Mouse (Mus musculus) splenic B cell, adult 2 months (primary cell): ENCODE measurements around the gene Cdc14a.

Experiments used
- DNase-seq: peaks from one replicate; pipeline ENCODE4 v3.0.0-alpha.2; 2011; ENCODE audit warnings: low read depth, low spot score
- H3K27me3 ChIP-seq: 2 replicates; pipeline ENCODE4 v1.6.1; 2012; ENCODE audit warnings: mild to moderate bottlenecking, low read length, moderate library complexity, mixed read lengths; ENCODE audit not compliant: control insufficient read depth, poor library complexity, insufficient read depth, severe bottlenecking
- H3K36me3 ChIP-seq: 2 replicates; pipeline ENCODE4 v1.6.1; 2012; ENCODE audit warnings: mild to moderate bottlenecking, low read length, moderate library complexity, mixed read lengths; ENCODE audit not compliant: control insufficient read depth, poor library complexity, insufficient read depth, severe bottlenecking

Cdc14a gene

DNA sequence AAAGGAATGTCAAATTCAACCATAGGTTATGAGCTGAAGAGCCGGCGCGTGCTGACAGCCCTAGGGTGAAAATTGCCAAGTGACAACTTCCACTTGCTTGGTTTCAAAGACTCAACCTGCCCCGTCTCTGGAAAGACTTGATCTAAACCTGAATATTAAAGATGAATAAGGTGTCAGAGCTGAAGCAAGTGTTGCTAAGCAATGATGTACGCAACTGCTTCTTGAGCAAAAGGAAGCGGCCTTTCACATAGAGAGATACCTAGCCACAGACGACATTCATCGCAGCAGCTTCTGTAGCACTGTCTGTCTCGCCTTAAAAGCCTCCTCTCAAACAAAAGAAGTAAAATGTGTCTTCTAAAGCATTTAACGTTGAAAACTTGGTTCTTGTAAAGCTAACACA is 113.8 kb downstream of the Cdc14a start:
- peaks cover 2% of the 10 kb centered on the region; the same call in 1 of the 2 replicates for H3K36me3 ChIP-seq
- DNase-seq: no peak
- H3K27me3 ChIP-seq: no peaks in the 10 kb centered on the region

DNA sequence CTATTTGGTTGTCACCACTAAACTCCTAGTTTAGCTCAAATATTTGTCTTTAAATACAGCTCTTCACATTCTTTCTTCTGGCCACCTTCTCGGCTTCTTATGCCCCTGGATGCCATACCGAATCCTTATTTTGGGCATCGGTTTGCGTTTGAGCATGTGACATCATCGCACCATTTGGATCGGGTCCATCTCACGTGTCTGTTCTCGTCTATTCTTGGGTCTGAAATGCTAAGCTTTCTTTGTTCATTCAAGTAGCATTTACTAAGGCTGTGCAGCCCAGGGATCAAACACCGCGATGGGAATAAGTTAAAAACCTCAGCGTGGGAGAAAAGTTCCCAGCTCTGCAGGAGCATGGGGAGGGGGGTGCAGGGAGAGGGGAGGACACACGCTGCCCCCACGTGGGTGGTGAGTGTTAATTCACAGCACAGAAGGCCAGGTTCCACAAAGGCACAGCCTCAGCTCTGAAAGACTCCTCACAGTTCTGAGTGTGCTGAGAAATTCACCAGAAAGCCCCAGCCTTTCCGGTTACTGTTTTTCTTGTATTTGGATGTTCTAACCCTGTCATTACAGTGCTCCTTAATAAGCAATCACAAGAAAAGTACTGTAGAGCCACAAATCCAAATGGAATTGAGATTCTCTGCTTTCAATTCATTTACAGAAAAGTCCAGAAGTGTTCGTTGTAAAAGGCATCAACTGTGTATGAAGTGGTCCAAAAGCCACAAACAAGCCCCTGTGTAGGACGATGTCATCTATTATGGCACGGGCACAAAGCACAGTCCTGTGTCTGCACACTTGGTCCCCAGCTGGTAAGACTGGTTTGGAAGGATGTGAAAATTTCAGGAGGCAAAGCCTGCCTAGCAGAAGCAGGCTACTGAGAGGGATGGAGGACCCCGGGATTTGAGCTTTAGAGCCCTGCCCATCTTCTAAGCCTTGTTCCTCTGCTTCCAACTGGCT is 118.8 kb downstream of the Cdc14a start:
- H3K36me3 ChIP-seq: peaks cover 2% of the 10 kb centered on the region; the same call in 1 of the 2 replicates
- DNase-seq: no peak
- H3K27me3 ChIP-seq: no peaks in the 10 kb centered on the region

DNA sequence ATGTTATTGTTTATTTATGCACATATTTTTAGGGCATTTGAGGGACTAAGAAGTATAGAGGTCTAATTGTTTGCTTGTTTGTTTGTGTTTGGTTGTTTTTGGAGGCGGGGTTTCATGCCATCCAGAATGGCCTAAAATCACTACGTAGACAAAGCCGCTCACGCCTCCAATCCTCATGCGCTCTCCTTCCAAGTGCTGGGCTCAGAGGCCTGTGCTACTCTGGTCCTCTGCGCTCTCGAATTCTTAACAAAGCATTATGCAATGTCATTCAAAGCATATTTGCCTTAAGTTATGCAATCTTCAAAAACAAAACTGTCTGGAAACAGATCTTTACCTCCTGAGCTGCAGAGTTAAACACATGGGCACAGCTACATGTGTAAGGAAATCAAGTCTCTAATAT is 121.3 kb downstream of the Cdc14a start:
- peaks cover 2% of the 10 kb centered on the region; the same call in 1 of the 2 replicates for H3K36me3 ChIP-seq
- no peak for DNase-seq
- H3K27me3 ChIP-seq: no peaks in the 10 kb centered on the region

DNA sequence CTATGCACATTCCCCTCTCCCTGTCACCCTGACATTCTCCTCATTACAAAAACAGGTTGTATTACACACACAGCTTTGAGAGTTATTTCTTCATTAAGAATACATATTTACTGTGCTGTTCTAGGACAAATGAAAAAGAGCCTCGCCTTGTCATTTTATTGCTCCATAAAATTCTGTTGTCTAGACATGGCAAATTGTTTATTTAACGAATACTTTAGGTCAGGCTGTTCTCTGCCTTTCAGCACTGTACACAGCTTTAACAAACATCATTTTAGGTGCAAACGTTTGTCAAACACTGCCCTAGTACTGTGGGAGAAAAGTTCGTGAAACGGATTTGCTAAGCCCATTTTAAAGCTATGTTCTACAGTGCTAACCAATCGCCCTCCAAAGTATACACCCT is 122.1 kb downstream of the Cdc14a start:
- Histone ChIP-seq H3K36me3 (peaks cover 2% of the 10 kb centered on the region; the same call in 1 of the 2 replicates), H3K27me3 (no peaks in the 10 kb centered on the region)
- DNase-seq: no peak

DNA sequence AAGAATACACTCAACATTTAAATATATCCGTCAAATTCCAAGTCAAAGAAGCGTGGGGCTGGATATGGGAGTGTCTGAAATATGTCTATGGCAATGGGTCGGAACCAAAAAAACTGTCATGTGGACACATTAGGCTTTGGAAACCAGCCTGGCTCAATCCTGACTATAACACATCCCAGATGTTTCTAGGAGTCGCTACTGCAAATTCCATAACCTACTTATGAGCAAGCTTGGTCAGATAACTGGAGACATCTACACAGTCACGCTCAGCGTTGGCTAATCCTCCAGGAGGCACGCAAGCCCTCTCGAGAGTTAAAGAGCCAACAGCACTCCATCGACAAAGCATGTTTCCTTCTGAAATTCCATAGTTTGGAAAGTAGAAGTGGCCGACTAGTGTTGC is 125.1 kb downstream of the Cdc14a start:
- Histone ChIP-seq H3K36me3 (peaks cover 4% of the 10 kb centered on the region; the same call in 1 of the 2 replicates), H3K27me3 (no peaks in the 10 kb centered on the region)
- DNase-seq: no peak

- Histone ChIP-seq H3K27me3 (no peaks in the 10 kb centered on the region), H3K36me3 (peaks cover 4% of the 10 kb centered on the region; the same call in 1 of the 2 replicates)
- DNase-seq: no peak
These were observed 125.8 kb downstream of the Cdc14a start for GRCm38 (mm10) chr3:116298003-116298402.

DNA sequence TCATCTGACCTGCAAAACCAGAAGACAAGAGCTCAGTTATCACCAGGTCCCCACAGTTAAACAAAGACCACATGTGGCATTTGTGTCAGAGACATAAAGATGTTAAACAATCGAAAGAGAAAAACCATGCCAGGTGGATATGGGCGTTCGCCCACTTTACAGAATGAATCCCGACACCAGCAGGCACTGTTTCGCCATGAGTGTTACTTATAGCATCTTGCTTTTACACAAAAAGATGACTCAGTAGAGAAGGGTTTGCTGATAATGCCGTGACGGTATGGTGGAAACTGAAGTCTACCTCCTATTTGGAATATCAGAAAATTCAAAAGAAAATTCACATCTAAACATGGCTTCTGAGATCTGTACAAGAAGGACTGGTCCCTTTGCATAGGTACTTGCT is 126.7 kb downstream of the Cdc14a start:
- no peak for DNase-seq
- H3K27me3 ChIP-seq: no peaks in the 10 kb centered on the region
- H3K36me3 ChIP-seq: peaks cover 4% of the 10 kb centered on the region; the same call in 1 of the 2 replicates

DNA sequence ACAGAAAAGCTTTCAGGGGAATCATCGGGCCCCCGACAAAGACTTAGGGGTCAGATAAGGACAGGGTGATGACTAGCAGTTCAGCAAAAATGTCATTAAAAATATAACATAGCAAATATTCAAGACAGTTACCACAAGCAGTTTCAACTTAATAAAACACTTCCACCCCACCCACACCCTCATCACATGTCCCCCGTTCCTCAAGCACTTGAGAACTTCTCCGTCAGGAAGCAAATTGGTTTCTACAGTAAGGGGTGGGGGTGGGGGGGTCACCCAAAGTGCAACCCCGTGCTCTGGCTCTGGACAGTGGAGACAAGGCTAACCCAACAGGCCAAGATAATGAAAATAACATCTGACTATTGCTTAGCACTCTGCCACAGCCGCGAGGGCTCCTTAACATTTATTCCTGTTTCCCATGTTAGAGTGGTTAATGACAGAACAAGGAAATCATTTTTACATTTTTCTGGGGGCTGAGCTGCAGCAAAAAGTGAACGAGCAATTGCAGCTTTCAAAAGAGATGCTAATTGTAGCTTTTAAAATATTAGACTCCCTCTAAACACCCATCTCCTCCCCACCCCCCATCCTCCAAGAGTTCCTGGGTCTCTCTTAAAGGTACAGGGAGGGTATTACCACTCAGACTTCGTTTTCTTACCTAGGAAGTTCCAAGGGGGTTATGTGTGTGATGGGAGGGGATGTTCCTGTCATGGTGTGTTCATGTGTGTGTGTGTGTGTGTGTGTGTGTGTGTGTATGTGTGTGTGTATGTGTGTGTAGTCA is 133.6 kb downstream of the Cdc14a start:
- no peak for DNase-seq
- no peaks in the 10 kb centered on the region; the same call in 1 of the 2 replicates for H3K27me3 ChIP-seq
- H3K36me3 ChIP-seq: peaks cover 5% of the 10 kb centered on the region; the same call in 1 of the 2 replicates

- no peak for DNase-seq
- no peaks in the 10 kb centered on the region; the same call in 1 of the 2 replicates for H3K27me3 ChIP-seq
- H3K36me3 ChIP-seq: peaks cover 5% of the 10 kb centered on the region; the same call in 1 of the 2 replicates
These were observed 135.0 kb downstream of the Cdc14a start for GRCm38 (mm10) chr3:116288833-116289232.

GRCm38 (mm10) chr3:116284735-116285134 is 139.1 kb downstream of the Cdc14a start:
- no peak for DNase-seq
- Histone ChIP-seq H3K27me3 (no peaks in the 10 kb centered on the region), H3K36me3 (no peaks in the 10 kb centered on the region)

- DNase-seq: no peak
- Histone ChIP-seq H3K36me3 (no peaks in the 10 kb centered on the region), H3K27me3 (no peaks in the 10 kb centered on the region)
These were observed 139.8 kb downstream of the Cdc14a start for GRCm38 (mm10) chr3:116283996-116284395.

- H3K36me3 ChIP-seq: 0 out of 2 replicates have a peak, but pooled peaks cover 2% of the 10 kb centered on the region
- H3K27me3 ChIP-seq: no peaks in the 10 kb centered on the region
- no peak for DNase-seq
These were observed 142.2 kb downstream of the Cdc14a start for GRCm38 (mm10) chr3:116281663-116282062.

GRCm38 (mm10) chr3:116277146-116277545 is 146.7 kb downstream of the Cdc14a start:
- no peak for DNase-seq

DNA sequence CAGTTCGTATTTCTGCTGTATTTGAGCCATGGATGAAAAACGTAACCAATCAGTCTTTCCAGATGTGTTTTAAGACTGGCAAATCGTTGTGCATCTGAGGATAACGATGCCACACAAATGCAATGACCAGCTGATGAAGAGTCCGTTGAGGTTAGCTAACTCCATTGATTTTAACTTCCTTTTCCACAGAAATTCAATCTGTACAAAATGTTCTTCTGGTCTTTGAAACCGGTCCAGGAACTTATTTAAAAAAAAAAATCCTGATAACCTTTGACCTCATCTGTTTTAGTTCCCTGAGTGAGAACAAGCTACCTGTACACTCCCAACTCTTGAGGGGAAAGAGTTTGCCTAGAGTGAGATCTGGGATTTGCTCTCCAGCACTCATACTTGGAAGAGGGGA is 152.2 kb downstream of the Cdc14a start:
- H3K27me3 ChIP-seq: no peaks in the 10 kb centered on the region
- no peak for DNase-seq
- no peaks in the 10 kb centered on the region for H3K36me3 ChIP-seq

More at GRCm38 (mm10) chr3:116277146-116277545, 146.7 kb downstream of the Cdc14a start:
- Histone ChIP-seq H3K36me3 (0 out of 2 replicates have a peak, but pooled peaks cover 2% of the 10 kb centered on the region), H3K27me3 (no peaks in the 10 kb centered on the region)
